Mouse (Mus musculus) lung, postnatal 0 days (tissue): ENCODE data around the gene Ppp1r36. TPM values are rescaled to one million over a fixed set of nuclear protein-coding genes. Genes with fewer than 3 reads are reported as not detected.
A peak's percentile ranks its signal among the peaks of the same experiment; 100 is the strongest.

Experiments used
- ATAC-seq: fragments of 200-750 bp; cut with Nextera tagmentation; 2 replicates; pipeline ENCODE4 v1.8.0; 2017; ENCODE audit warnings: moderate library complexity
- DNase-seq: peaks from one replicate; pipeline ENCODE4 v3.0.0-alpha.2; 2016; ENCODE audit warnings: low spot score
- H3K27ac ChIP-seq: fragments of 300-500 bp; sonication (generic); 2 replicates; pipeline ENCODE4 v1.5.1; 2014; ENCODE audit warnings: antibody characterized with exemption, mild to moderate bottlenecking, low read length, mixed read lengths
- H3K27me3 ChIP-seq: fragments of 300-500 bp; sonication (generic); replicated peaks from 2 replicates; pipeline ENCODE4 v1.6.1; 2014; ENCODE audit warnings: low read length, mixed read lengths; ENCODE audit not compliant: insufficient read depth
- H3K36me3 ChIP-seq: fragments of 300-500 bp; sonication (generic); 2 replicates; pipeline ENCODE4 v1.6.1; 2014; ENCODE audit warnings: low read length, mixed read lengths; ENCODE audit not compliant: insufficient read depth
- H3K4me1 ChIP-seq: fragments of 300-500 bp; sonication (generic); 2 replicates; pipeline ENCODE4 v1.6.1; 2014; ENCODE audit warnings: antibody characterized with exemption, low read depth, low read length, mixed read lengths; ENCODE audit not compliant: insufficient read depth
- H3K4me2 ChIP-seq: fragments of 300-500 bp; sonication (generic); replicated peaks from 2 replicates; pipeline ENCODE4 v1.6.1; 2014; ENCODE audit warnings: low read depth, mild to moderate bottlenecking, low read length, moderate library complexity, mixed read lengths
- H3K4me3 ChIP-seq: fragments of 300-500 bp; sonication (generic); 2 replicates; pipeline ENCODE4 v1.5.1; 2014; ENCODE audit warnings: low read depth, low read length
- H3K9ac ChIP-seq: fragments of 300-500 bp; sonication (generic); replicated peaks from 2 replicates; pipeline ENCODE4 v1.6.1; 2014; ENCODE audit warnings: low read depth, mild to moderate bottlenecking
- H3K9me3 ChIP-seq: fragments of 300-500 bp; sonication (generic); 2 replicates; pipeline ENCODE4 v1.6.1; 2016; ENCODE audit warnings: low read length, mixed read lengths
- CTCF ChIP-seq: IDR thresholded peaks from 2 replicates; pipeline ENCODE4 v1.5.1; 2016; ENCODE audit warnings: antibody characterized with exemption, mild to moderate bottlenecking
- EP300 ChIP-seq: IDR thresholded peaks from 2 replicates; pipeline ENCODE4 v1.6.1; 2016; ENCODE audit warnings: antibody characterized with exemption, mild to moderate bottlenecking, control low read depth
- WGBS: fragments of 180-500 bp; shearing (Covaris S2); extraction: QIAGEN DNeasy Blood & Tissue Kit; methylation state at CpG from one replicate; pipeline ENCODE4 v1.1.7; 2014; 5-methylcytosine and 5-hydroxymethylcytosine counted together
- polyA plus RNA-seq: library from polyadenylated mRNA; unstranded; fragments of >200 nt; fragmentation: Nextera tagmentation; extraction: Ambion mirVana; gene quantifications from 2 replicates; pipeline ENCODE4 v1.2.1, GENCODE M21; 2015

Gene Ppp1r36
- 11.5 and 14.0 TPM in 2 replicates for polyA plus RNA-seq

DNA sequence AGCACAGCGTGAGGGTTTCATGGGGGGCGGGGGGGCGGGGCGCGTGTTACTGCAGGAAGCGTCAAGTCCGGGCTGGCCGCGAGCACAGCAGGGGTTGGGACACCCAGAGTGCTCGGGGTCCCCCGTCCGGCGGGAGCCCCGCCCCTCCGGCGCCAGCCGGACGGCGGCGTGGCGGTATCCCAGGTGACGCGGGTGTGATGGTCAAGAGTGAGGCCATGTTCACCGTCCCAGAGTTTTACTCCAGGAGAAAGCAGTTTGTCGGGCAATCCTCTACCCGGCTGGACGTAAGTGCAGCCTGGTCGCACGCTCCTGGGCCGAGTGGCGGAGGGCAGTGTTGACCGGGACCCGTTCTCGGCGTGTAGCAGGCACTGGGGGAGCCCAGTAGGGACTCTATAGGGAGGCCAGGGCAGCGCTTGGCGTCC is at the start of gene Ppp1r36:
Ppp1r36 (plus strand) TSS at position 106 of the 422 bp plus-strand sequence.
- H3K9ac ChIP-seq, result no peak within 1 kb of the TSS
- peak within 1 kb of the TSS; percentile 69 for H3K4me2 ChIP-seq
- no peak for TF ChIP-seq EP300
- TF ChIP-seq CTCF, result no peak
- DNase-seq (peak; percentile 55), ATAC-seq (peak; percentile 93)
- H3K36me3 ChIP-seq, result no peaks in the 10 kb centered on the region
- H3K4me3 ChIP-seq, result peak within 1 kb of the TSS; percentile 16; the same call in 1 of the 2 replicates
- no peaks in the 10 kb centered on the region for H3K9me3 ChIP-seq
- under 1% methylated on average over 37 of the region's 37 CpGs for WGBS
- no peaks in the 10 kb centered on the region for H3K27me3 ChIP-seq
- H3K27ac ChIP-seq, result no peak within 1 kb of the TSS
- no peaks in the 10 kb centered on the region for H3K4me1 ChIP-seq

DNA sequence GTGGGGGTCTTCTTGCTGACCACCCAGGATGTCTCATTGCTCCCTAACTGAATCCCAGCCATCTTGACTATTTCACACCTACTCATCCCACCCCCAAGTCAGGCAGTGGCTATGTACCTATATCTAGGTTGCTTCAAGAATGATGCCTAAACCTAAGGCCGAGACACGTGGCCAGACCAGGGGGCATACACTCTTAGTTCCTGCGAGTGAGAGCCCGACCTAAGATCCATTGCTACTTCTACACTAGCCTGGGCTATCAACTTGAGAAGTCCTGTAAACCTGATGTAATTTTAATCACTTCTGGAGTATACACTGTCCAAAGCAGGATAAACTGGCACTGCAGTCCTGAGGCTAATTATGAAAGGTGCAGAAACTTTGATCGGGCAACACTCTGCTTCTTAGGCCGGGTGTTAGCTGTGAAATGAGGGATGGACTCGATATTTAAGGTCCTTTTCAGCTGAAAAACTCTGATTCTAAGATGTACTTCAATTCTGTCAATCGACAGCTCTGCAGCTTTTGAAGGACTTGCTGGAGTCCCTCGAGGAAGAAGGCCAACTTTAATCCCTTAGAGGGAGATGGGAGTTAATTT is 49.0 kb upstream of the Ppp1r36 start:
- 18% methylated on average over 9 of the region's 9 CpGs for WGBS
- peak overlapping the region; percentile 93 for H3K4me2 ChIP-seq
- no peak overlapping the region for H3K9ac ChIP-seq
- H3K9me3 ChIP-seq, result no peaks in the 10 kb centered on the region
- H3K27me3 ChIP-seq, result no peaks in the 10 kb centered on the region
- TF ChIP-seq EP300 (no peak), CTCF (no peak)
- H3K36me3 ChIP-seq, result no peaks in the 10 kb centered on the region
- DNase-seq (no peak), ATAC-seq (no peak)
- H3K4me1 ChIP-seq, result peaks cover 18% of the 10 kb centered on the region; the same call in 1 of the 2 replicates
- H3K4me3 ChIP-seq, result peak overlapping the region; percentile 97
- no peak overlapping the region for H3K27ac ChIP-seq

DNA sequence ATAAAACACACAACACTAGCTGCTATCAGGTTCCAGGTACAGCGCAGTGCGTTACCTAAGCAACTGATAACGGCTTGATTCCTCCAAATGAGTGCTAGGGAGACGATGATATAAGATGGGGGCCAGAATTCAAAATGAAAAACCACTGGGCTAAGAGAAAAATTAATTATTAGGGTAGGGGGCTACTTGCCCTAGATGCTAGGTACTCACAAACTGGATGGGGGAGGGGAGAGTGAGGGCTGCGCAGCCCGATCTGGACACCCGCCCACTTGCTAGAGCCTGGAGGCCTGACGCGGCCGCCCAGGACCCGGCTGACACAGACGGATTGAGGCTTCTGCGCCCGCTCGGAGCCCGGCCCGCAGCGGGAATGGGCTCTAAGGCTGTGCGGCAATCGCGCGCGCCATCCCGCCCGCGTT is 48.5 kb upstream of the Ppp1r36 start:
- Histone ChIP-seq H3K9me3 (no peaks in the 10 kb centered on the region), H3K36me3 (no peaks in the 10 kb centered on the region), H3K4me2 (peak overlapping the region; percentile 93), H3K27me3 (no peaks in the 10 kb centered on the region), H3K9ac (peak overlapping the region; percentile 95), H3K27ac (peak overlapping the region; percentile 100), H3K4me1 (peaks cover 18% of the 10 kb centered on the region; the same call in 1 of the 2 replicates), H3K4me3 (peak overlapping the region; percentile 97)
- ATAC-seq (peak; percentile 16), DNase-seq (peak; percentile 67)
- under 1% methylated on average over 26 of the region's 26 CpGs for WGBS
- no peak for TF ChIP-seq CTCF
- no peak for TF ChIP-seq EP300

DNA sequence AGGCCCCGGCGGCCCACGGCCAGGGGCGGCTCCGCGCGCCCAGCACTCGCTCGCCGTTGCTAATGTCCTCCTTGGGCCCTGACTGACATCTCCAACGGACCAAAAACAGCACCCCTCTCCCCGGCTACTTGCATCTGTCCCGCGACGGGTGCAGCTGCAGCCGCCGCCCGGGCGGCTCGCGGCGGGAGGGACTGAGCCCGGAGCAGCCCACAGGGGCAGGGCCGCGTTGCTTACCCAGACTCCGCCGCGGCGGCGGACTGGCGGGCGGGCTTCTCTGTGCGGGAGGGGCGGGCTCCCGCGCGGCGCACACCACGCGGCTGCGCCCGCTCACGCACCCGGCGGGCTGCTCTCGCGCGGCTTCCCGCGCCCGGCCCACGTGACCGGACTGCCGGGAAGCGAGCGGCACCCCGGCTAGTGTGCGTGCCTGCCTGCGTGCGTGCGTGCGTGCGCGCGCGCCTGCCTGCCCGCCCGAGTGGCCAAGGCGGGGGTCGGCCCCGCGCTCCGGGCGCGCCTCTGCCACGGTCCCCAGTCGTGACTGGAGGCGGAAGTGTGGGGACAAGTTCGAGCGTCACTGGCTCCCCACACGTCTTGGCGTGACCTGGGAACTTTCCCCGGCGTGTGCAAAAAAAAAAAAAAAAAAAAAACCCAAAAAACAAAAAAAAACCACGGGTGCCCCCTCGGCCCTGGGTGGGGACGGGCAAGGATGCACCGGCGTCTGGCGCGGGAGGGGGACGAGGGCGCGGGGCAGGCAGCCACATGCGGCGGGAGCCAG is 47.9 kb upstream of the Ppp1r36 start, which contains the start of gene Zbtb25:
Zbtb25 (minus strand) TSS at position 397 of the 772 bp plus-strand sequence.
- under 1% methylated on average over 63 of the region's 96 CpGs for WGBS
- peak; percentile 79 for ATAC-seq
- Histone ChIP-seq H3K9me3 (no peaks in the 10 kb centered on the region), H3K4me1 (peaks cover 18% of the 10 kb centered on the region; the same call in 1 of the 2 replicates), H3K36me3 (no peaks in the 10 kb centered on the region), H3K9ac (peak within 1 kb of the TSS; percentile 95), H3K27me3 (no peaks in the 10 kb centered on the region), H3K27ac (peak within 1 kb of the TSS; percentile 100), H3K4me2 (peak within 1 kb of the TSS; percentile 93), H3K4me3 (peak within 1 kb of the TSS; percentile 97)
- DNase-seq, result peak; percentile 94
- TF ChIP-seq EP300 (no peak), CTCF (no peak)

- H3K4me1 ChIP-seq, result peaks cover 18% of the 10 kb centered on the region; the same call in 1 of the 2 replicates
- WGBS, result under 1% methylated on average over 67 of the region's 99 CpGs
- no peaks in the 10 kb centered on the region for H3K9me3 ChIP-seq
- DNase-seq (peak; percentile 86), ATAC-seq (peak; percentile 70)
- peak within 1 kb of the TSS; percentile 95 for H3K9ac ChIP-seq
- TF ChIP-seq CTCF (peak; percentile 49), EP300 (no peak)
- peak within 1 kb of the TSS; percentile 97 for H3K4me3 ChIP-seq
- H3K27ac ChIP-seq, result peak within 1 kb of the TSS; percentile 100
- H3K27me3 ChIP-seq, result no peaks in the 10 kb centered on the region
- peak within 1 kb of the TSS; percentile 93 for H3K4me2 ChIP-seq
- H3K36me3 ChIP-seq, result no peaks in the 10 kb centered on the region
Observed at GRCm38 (mm10) chr12:76369978-76370830, 47.1 kb upstream of the Ppp1r36 start, which contains the start of gene Zbtb1. TSS of gene Zbtb1 (plus strand) at chr12:76370266.
